Mouse (Mus musculus): ENCODE data around the gene Smyd5.
"Not testable (repeated sequence)": the region's sequence is repeated elsewhere in the genome, so short reads cannot be mapped to it uniquely, and the experiment has no call there.

Smyd5 gene

DNA sequence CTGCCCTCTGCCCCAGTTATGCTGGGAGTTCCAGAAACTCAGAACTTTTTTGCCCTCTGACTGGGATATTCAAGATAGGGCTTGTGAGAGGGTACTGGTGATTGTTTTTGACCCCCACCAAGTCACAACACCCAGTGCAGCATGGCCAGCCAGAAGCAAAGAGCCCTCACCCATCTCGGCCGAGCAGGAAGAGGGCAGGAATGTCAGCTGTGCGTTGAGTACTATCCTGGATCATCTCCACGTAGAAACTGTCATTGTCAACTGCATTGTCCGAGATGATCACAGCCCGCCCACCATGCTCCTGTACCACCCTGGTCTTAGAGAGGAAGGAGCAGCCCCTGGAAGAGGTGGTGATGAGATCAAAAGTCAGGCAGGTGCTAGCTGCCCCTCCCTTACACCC, 15.6 kb downstream of the Smyd5 start:
- DNase-seq (ENCODE audit: low read depth, low spot score) = no peak

DNA sequence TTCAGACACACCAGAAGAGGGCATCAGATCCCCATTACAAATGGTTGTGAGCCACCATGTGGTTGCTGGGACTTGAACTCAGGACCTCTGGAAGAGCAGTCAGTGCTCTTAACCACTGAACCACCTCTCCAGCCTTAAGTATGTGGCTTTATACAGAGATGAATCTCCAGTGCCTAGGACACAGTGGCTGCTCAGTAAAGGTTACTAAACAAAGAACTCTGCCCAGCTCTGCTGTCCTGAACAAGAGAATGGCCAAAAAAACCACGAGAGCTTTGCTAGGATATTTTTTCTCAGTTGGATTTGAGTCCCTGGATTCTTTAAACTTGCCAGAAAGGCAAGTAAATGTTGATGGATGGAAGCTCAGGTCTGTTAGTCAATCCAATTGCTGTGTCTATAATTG, 18.4 kb downstream of the Smyd5 start:
- DNase-seq (ENCODE audit: low read depth, low spot score) = not testable (repeated sequence)

DNA sequence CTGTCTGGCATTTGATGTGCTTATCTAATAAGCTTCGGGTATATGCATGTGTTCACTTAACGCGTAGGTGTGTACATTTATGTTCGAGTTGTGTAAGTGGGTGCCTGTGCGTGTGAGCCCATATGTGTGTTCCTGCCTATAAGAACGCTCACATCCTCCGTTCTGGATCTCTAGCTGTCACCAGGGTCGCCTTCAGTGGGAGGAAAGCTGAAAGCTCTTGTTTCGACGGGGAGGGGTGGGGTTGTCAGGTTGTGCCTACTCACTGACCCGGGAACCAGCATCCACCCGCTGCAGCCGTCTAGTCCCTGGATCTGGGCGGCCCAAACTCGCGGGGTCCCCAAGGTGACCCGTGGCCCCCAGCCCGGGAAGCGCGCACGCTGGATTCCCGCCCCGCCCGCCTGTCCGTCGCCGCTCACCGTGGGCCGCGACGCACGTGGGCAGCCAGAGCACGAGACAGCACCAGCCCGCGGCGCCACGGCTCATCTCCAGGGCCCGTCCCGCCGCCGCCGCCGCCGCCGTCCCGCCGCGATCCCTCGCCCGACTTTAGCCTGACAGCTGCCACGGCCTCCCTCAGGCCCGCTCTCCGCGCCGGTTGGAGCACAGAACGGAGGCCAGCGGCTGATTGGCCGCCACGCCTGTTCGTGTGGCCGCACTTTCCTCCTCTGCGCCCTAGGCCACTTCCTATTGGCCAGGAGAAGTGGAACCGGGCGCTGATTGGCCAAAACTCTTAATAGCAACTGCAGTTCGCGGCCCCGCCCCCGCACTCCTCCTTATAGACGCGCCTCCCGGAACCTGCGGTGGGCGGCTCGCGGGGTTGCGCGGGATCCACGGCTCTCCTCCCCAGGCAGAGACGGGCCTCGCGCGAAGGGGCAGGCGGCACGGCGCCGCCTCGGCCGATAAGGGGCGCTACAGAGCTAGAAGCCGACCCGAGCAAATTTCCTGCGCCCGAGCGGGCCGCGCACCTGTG, 19.2 kb downstream of the Smyd5 start, which contains the start of gene Cct7:
Gene Cct7 (plus strand): TSS at position 818 of the 967 bp plus-strand sequence.
- DNase-seq (ENCODE audit: low read depth, low spot score) = peak; percentile 99

DNA sequence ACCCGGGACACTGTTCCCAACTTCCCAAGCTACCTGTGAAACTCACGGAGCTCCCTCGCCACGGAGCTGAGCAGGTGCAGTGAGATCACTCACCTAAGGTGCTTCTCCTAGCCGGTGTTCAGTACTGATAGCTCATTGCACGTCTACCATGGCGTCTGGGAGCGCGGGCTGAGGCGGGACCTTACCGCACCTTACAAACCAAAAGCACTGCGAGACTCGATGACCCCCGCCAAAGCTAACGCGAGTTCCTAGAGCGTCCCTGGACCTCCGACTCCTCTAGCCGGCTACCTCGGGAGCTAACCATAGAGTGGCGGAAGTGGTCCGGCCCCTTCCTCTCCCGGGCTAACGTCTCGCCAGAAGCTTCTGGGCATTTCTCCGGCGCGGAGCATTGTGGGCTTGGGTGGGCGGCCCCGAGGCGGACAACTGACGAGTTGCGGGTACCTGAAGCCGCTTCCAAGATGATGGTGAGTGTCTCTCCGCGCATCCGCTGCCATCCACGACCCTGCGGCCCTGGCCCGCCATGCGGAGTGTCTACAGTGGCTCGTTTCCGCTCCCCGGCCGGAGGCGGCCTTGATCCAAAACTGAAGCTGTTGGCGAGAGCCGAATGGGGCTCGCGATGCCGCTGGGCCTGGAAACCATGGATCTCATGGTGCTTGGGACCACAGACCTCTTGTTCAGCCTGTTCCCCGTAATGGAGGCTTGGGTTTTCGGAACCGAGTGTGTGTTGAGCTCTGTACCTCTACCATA, 20.0 kb downstream of the Smyd5 start, which contains the start of gene Pradc1:
Gene Pradc1 (minus strand): TSS at position 307 of the 747 bp plus-strand sequence.
- DNase-seq (ENCODE audit: low read depth, low spot score) = peak; percentile 100

DNA sequence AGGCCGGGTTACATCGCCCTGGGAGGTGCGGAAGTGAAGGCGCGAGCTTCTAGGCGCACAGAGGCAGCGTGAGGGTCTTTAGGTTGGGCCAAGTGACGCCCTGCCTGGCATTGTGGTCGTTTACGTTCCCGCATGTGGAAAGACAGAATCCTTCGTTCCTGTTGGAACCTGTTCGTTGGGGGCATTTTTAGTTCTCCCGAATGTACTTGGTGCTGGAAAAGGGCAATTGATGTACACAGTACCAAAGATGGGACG, 20.5 kb downstream of the Smyd5 start:
- no peak for DNase-seq (ENCODE audit: low read depth, low spot score)

DNA sequence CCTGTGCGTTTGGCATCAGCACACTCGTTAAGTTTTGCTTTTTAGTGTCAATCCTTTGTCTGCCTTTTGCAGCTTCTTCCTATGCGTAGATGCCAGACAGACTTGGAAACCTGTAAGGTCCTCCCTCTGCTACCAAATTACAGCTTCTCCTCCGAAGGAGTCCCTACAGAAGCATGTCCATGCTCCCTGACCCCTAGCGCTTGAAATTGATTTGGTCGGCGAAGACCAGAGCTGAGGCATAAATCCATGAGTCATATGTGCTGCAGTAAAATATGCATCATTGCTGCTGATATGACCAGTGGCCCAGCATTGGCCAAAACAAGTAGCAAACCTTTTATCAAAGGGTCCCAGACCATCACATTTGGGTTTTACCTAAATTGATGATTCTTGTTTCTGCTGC, 21.0 kb downstream of the Smyd5 start:
- DNase-seq (ENCODE audit: low read depth, low spot score) = no peak

DNA sequence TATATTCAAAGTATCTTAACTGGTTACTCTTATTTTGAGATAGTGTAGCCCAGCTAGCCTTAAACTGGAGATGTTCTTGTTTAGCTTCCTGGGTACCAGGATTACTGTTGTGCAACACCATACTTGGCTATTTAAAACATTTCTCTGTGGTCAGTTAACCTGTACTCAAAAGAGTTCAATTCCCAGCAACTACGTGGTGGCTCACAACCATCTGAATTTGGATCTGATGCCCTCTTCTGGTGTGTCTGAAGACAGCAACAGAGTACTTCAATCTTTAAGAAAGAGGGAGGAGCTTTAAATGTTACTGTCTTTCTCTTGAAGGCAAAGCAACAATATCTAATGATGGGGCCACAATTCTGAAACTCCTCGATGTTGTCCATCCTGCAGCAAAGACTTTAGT, 27.8 kb downstream of the Smyd5 start:
- DNase-seq (ENCODE audit: low read depth, low spot score) = no peak

DNA sequence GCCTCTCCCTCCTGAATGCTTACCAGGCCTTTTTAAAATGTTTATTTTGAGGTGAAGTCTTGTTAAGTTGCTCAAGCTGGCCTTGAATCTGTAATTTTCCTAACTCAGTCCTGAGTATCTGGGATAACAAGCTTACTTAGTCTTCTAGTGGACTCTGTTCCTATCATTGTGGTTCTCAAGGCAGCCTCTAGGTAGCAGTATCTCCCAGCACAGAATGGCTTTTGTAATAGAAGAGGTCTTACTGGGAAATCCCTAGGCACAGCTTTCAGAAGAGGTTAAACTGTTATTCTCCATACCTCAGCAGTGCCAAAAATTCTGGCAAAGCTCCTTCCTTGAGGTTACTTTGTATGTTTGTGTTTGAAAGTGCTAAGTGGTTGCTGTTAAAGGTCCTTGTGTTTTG, 33.6 kb downstream of the Smyd5 start:
- DNase-seq (ENCODE audit: low read depth, low spot score) = peak; percentile 74

DNA sequence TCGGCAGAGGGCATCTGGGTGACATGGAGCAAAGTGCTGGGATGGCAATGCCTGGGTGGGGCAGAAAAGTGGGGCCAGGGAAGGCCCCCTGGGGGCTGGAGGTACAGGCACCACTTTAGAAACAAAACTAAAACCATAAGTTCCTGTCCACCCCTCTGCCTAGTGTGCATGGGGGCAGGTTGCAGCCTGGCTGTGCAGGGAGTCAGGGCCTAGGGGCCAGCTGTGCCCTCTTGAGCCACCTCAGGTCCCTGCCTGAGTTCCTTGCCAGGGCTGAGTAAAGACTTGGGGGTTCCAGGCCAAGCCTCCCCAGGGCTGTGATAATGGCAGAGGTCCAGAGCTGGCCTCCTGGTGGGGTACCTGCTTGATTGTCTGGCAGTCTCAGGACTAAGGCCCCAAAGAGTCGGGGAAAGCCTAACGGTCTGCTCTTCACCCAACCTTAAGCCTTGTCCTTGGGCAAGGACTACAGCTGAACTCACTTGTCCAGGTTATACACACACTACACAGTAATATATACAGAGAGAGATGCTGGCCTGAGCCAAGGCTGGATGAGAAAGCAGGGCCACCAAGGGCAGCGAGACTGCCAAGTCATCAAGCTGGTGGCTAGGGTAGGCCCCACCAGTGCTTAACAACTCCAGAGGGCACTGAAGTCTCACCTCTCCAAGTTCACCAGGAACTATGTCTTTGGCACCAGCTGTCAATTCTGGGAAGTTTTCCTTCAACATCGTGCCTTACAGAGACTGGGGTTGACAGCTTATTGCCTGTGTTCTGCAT, 38.1 kb downstream of the Smyd5 start:
- no peak for DNase-seq (ENCODE audit: low read depth, low spot score)

DNA sequence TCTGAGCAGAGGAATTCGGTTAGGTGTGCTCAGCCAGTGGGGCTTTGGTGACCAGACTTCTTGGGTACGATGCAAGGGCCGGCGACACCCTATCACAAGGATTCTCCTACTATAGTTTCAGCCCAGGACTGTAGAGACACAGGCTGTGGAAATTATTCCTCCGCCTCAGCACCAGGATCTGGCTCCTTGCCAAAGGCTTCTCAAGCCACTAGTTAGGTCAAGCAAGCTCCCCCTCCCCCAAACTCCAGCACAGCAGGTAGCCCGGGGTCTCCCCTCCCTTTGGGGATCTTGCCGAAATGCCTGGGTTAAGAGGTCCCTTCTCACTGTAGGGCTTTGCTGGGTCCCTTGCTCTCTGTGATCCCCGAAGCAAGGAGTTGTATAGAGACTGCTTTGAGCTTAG, 40.2 kb downstream of the Smyd5 start:
- no peak for DNase-seq (ENCODE audit: low read depth, low spot score)

DNA sequence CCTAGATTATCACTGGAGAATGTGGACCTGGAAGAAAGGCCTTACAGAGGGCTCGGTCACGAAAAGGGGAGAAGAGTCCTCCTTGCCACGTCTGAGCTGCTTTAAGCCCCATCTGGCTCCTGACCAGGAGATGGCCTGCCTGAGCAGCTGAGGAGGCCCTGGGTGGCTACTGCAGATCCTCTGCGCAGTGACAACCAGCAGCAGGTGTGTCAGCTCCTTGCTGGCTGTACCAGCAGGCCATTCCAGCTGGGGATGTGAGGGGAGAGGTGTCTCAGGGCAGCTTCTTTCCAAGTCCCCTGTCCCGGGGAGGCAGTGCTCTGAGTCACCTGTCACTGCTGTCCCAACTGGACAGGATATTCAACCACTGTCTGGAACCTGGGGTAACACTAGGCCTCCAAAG, 40.8 kb downstream of the Smyd5 start:
- no peak for DNase-seq (ENCODE audit: low read depth, low spot score)

DNA sequence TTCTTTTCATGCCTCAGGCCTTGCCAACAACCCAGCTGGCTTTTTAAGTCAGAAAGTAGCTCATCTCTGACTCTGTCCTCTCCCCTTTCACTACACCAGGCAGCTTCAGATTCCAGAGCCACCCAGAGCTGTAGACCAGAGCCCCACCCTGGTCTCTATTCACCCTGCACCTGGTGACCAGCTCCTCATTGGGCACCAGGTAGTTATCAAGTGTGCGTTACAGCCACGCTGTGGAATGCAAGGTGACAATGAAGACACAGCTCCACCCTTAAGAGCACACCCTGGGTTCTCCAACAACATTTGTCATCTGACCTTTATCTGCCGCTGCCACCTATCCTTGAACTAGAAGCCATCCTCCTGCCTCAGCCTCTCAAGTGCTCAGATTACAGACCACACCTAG, 43.8 kb downstream of the Smyd5 start:
- no peak for DNase-seq (ENCODE audit: low read depth, low spot score)

DNA sequence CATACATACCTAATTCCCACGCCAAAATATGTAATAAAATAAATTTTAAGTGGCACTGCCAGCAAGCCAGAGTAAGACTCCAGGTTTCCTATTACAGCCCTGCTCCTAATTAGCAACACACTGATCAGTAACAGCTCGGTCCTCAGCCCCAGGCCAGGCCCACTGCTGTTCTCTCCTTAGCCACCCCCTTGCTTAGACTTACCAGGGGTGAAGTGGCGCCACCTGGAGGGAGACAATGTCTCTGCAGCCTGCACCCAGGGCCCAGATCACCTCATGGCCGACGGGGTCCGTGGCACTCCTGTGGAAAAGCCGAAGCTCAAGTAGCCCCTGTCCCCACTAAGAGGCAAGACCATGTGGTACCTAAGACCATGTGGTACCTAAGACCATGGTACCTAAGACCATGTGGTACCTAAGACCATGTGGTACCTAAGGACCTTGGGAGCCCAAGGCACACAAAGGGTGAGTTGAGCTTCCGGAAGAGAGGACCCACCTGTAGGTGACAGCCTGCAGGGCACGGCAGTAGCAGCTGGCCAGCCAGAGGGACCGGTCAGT, 45.7 kb downstream of the Smyd5 start:
- DNase-seq (ENCODE audit: low read depth, low spot score) = peak; percentile 45

DNA sequence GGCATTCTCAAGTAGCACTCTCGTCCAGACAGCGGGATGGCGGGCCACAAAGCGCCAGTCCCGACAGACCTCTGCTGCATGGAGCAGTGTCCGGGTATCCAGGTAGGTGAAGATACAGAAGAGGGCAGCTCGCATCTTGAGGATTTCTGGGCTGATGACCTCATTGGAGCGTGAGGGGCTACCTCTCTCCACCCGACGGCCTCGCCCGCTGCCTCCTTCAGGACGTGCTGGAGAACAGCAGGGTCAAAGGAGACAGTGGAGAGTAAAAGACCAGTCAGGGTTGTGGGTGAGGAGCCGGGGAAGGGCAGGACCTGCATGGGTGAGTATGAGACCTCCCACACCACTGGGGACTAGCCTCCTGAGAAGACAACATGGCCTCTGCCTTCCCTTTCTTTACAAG, 46.6 kb downstream of the Smyd5 start:
- DNase-seq (ENCODE audit: low read depth, low spot score) = no peak

DNA sequence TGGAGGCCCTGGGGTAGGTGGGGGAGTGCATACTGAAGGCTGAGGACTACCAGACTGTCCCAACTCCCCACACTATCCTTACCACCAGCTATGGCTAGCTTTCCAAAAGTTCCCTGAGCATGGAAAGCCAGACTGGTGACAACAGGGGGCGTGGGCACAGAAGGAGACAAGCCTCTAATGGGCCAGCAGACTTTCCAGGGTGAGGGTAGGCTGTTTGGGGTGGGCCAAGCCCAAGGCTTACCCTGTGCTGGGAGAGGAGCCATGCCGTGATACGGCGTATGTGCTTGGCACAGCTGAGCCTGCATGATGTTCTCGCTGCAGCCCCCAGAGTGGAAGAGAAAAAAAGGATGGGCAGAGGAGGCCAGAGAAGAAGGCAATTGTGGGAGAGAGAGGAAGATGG, 48.2 kb downstream of the Smyd5 start:
- peak; percentile 58 for DNase-seq (ENCODE audit: low read depth, low spot score)

DNA sequence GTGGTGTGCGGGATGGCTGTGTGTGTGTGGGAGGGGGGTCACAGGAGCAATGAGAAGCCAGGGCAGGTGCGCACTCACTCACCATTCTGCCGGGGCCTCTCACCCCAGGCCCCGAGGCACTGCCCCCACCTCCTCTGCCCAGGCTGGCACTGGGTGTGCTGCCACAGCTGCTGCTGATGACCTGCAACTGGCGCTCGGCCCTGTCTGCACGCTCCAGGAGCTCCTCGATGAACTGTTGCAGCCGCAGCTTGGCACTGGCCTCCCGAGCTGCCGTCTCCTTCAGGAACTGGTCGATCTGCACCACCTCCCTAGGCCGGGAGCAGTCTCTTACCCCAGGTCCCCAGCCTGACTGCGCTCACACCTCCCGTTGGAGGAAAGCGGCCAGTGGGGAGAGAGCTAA, 48.9 kb downstream of the Smyd5 start:
- no peak for DNase-seq (ENCODE audit: low read depth, low spot score)

DNA sequence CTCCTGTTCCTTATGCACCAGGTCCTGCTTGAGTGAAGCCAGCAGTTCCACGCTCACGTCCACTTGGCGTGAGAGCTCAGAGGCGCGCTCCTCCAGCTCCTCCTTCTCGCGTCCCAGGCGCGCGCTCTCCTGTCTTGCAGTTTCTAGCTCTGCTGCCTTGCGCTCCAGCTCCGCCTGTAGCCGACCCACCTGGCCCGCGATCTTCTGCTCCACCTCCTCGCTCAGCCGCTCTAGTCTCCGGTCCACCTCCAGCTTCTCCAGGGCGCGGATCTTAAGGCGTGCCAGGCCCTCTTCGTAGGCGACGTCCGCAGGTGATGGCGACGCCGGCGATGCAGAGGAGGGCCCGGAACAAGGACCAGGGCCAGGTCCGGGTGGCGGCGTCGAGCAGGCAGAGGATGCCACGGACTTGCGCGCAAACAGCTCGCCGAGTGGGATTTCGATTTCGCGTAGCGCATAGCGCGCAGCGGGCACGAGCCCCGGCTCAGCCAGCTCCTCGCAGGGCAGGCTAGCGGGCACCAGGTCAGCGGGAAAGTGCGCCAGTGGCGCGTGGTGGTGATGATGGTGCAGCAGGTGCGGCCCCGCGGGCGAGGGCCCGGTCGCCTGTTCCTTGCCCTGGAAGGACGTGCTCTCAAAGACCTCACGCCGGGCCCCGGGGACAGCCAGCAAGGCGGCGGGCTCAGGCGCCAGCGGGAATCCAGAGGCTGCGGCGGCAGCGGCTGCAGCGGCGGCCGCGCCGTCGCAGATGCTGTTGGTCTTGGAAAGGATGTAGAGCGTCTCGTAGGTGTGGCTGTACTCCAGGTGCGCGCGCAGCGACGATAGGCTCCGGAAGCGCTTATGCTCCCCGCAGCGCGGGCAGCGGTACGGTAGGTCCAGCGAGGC, 52.3 kb downstream of the Smyd5 start:
- peak; percentile 59 for DNase-seq (ENCODE audit: low read depth, low spot score)

DNA sequence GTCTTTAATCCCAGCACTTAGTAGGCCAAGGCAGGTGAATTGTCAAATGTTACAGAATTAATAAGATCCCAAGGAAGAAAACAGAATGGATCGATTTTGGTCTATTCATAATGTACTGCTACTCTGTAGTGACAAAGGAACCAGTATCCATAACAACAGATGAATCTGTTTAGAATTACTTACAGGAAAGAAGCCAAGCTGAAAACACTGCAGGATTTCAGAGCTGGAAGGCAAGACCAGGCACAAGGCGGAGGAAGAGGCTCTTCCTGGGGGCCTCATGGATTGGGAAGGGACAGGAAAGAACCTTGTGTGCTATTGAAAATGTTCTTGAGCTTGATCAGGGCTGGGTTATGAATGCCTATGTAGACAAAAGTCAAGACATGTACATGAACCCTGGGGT, 53.9 kb downstream of the Smyd5 start:
- no peak for DNase-seq (ENCODE audit: low read depth, low spot score)

DNA sequence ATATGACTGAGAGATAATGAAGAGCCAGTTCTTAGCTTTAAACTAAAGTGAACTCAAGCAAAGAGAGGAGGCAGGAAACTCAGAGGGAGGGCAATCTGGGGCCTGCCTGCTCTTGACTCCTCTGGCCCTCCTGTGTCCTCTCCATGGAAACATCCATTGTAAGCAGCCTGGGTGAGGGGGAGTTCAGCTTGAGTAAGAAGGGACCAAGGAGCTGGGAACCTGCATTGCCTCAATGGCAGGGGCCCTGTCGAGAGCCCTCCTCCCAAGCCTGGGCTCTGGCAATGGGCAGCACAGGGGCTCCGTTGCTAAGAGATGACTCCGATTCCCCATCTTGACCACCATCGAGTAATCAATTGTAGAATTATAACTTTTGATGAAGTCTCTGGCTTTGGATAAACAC, 56.7 kb downstream of the Smyd5 start:
- DNase-seq (ENCODE audit: low read depth, low spot score) = no peak

DNA sequence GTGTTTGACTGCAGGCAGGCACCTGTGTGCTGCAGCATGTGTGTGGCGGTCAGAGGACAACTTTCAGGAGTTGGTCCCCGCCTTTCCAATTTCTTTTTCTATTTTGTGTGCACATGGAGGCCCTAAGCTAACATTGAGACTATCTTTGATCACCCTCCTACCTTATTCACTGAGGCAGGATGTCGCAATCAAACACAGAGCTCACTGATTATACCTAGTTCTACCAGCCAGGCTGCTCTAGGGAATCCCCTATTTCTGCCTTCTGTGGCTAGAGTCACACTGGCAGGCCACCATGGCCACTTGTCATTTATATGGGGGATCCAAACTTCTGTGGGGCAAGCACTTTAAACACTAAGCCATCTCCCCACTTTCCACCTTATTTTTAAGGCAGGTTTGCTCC, 57.9 kb downstream of the Smyd5 start:
- no peak for DNase-seq (ENCODE audit: low read depth, low spot score)

DNA sequence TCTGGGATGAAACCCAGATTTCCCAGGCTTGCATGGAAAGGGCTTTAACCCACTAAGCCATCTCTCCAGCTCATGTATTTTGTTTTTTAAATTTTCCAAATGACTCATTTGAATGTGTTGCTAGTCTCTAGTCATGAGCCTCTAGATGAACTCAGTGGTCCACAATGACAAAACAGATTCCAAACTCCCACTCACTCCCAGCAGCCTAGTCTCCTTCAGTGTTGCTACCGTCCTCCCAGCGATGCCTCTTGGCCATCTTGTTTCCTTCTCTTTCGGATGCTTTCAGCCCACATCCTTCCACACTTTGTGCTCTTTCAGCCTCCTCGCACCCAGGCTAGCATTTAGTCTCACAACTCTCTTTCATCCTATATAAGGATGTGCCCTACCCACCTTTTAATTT, 58.5 kb downstream of the Smyd5 start:
- peak; percentile 68 for DNase-seq (ENCODE audit: low read depth, low spot score)

Measured in brain, adult 2 months (tissue).